ENCODE assay signal across 10 mouse cellular contexts in the genomic region with DNA sequence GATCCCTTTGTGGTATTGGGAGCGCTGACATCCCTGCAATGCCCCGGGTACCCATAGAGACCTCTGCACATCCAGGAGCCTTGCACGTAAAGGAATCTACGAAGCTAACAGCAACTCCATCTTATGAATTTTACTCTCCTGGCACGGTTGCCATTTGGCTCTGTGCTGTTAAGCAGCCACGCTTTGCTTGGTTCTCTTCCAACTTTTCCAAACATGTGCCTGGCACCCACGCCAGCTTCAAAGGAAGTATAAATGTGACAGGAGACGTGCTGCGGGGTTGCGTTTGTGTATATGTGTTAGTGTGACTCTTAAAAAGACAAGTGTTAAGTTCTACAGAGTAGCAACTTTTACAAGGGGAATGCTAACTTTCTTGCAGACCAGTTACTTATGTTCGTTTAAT. TPM values are rescaled to one million over a fixed set of nuclear protein-coding genes. Genes with fewer than 3 reads are reported as not detected.
A peak's percentile ranks its signal among the peaks of the same experiment; 100 is the strongest.
DNase-seq lines count a peak whose midpoint lies in the region; ATAC-seq and TF ChIP-seq lines count a peak whose summit lies in the region.
"Had no signal": no experiment of that assay in that cellular context is flagged by ENCODE, and none has a peak within 500 bp of the region (broad histone marks: within the 10 kb centered on the region; RNA-seq: fewer than 3 reads in every experiment).

No protein-coding gene starts in this region.

- no peaks in the 10 kb centered on the region for H3K36me3 ChIP-seq in hindbrain, postnatal 0 days (ENCODE audit: insufficient read depth, low read length)
- H3K36me3 ChIP-seq in hindbrain, embryonic 10.5 days, result no peaks in the 10 kb centered on the region
- H3K36me3 ChIP-seq: G1E had no signal

- peak overlapping the region; percentile 66; the same call in 1 of the 2 replicates for H3K9ac ChIP-seq in hindbrain, postnatal 0 days (replicated peaks; ENCODE audit: low read length)

- no peaks in the 10 kb centered on the region for H3K27me3 ChIP-seq in hindbrain, postnatal 0 days (ENCODE audit: insufficient read depth, low read length)
- H3K27me3 ChIP-seq in hindbrain, embryonic 10.5 days (ENCODE audit: insufficient read depth, poor library complexity, severe bottlenecking), result peaks cover 37% of the 10 kb centered on the region

- ATAC-seq in hindbrain, postnatal 0 days, result 0 out of 2 replicates have a peak, but pooled peaks have one; percentile 21
- no peak for ATAC-seq in CD4-positive, CD25-positive, alpha-beta regulatory T cell, adult 4 months

- H3K4me1 ChIP-seq in hindbrain, postnatal 0 days (ENCODE audit: insufficient read depth, low read length), result peaks cover 13% of the 10 kb centered on the region; the same call in 1 of the 2 replicates
- peaks cover 9% of the 10 kb centered on the region for H3K4me1 ChIP-seq in hindbrain, embryonic 10.5 days (replicated peaks)

- DNase-seq in hindbrain, postnatal 0 days (ENCODE audit: low spot score), result peak; percentile 56
- no peak for DNase-seq in hindbrain, embryonic 10.5 days (ENCODE audit: low spot score)
- peak; percentile 28 to 59 for DNase-seq in frontal cortex, postnatal 10 days (ENCODE audit: low spot score in 2 of 2)
- peak; percentile 24 for DNase-seq in left cerebral cortex, adult 11 months (ENCODE audit: low spot score)
- peak; percentile 56 to 68 for DNase-seq in right cerebral cortex, postnatal 10 days (ENCODE audit: low spot score in 2 of 2)
- DNase-seq in lung, postnatal 36 days, result no peak
- no peak for DNase-seq in adrenal gland, postnatal 4 days (ENCODE audit: low spot score in 2 of 2)
- DNase-seq: thymus, adult 2 months had no signal

- peak overlapping the region; percentile 90 for H3K4me2 ChIP-seq in hindbrain, postnatal 0 days (ENCODE audit: low read depth, low read length)

- no peak overlapping the region for H3K27ac ChIP-seq in hindbrain, postnatal 0 days
- H3K27ac ChIP-seq in hindbrain, embryonic 10.5 days, result no peak overlapping the region

- 52% methylated on average over 11 of the region's 11 CpGs for WGBS in hindbrain, postnatal 0 days
- 90% methylated on average over 11 of the region's 11 CpGs for WGBS in hindbrain, embryonic 10.5 days

- peak overlapping the region; percentile 55; the same call in 1 of the 2 replicates for H3K4me3 ChIP-seq in hindbrain, postnatal 0 days (ENCODE audit: low read length)
- no peak overlapping the region for H3K4me3 ChIP-seq in hindbrain, embryonic 10.5 days

- TF ChIP-seq CTCF in hindbrain, postnatal 0 days (IDR thresholded peaks at IDR 0.05; ENCODE audit: low read depth), result no peak

- no peaks in the 10 kb centered on the region for H3K9me3 ChIP-seq in hindbrain, postnatal 0 days (ENCODE audit: low read length)
- H3K9me3 ChIP-seq in hindbrain, embryonic 10.5 days, result no peaks in the 10 kb centered on the region

RNA-seq across cellular contexts. Expression of gene Stac, which starts 1.0 kb away (rescaled TPM):
- total RNA-seq in hindbrain, postnatal 0 days (2014; rRNA removed), result 12.0 and 24.6 TPM in 2 replicates
- 12.5 and 13.8 TPM in 2 replicates for polyA plus RNA-seq in hindbrain, postnatal 0 days (2015; fragmentation: Nextera tagmentation; extraction: Ambion mirVana)
- 0.14 and 0.33 TPM in 2 replicates for polyA plus RNA-seq in hindbrain, embryonic 10.5 days (2016; fragmentation: Nextera tagmentation; extraction: Ambion mirVana)
- not detected for polyA plus RNA-seq in CD4-positive, CD25-positive, alpha-beta regulatory T cell, adult 4 months (2017; shearing (Covaris generic))
- total RNA-seq in adrenal gland, postnatal 4 days (2021), result 10 to 100 TPM; 13.6 to 16.7 TPM
- polyA plus RNA-seq: G1E had no signal

Comparison
In these comparisons a context has a peak if more than half of its experiments do, and no peak if none do; other contexts are left out.
1. DNase-seq: peak in hindbrain, postnatal 0 days (single experiment), frontal cortex, postnatal 10 days (2 of 2), left cerebral cortex, adult 11 months (single experiment) and right cerebral cortex, postnatal 10 days (2 of 2); none in hindbrain, embryonic 10.5 days (single experiment), lung, postnatal 36 days (single experiment) and adrenal gland, postnatal 4 days (0 of 2).
2. RNA of gene Stac, which starts 1.0 kb away (polyA plus RNA-seq): 12.5 to 13.8 TPM in hindbrain, postnatal 0 days; 0.14 to 0.33 TPM in hindbrain, embryonic 10.5 days and not detected in CD4-positive, CD25-positive, alpha-beta regulatory T cell, adult 4 months; every median in the first group is over 10 times any median in the second.